Mouse (Mus musculus): ENCODE measurements at regions not wholly inside any gene's neighbourhood (a gene's known extent, or its start where the extent isn't known, plus 50 kb on each side); places are given as distances from the start of the nearest gene placed in this dataset.

DNA sequence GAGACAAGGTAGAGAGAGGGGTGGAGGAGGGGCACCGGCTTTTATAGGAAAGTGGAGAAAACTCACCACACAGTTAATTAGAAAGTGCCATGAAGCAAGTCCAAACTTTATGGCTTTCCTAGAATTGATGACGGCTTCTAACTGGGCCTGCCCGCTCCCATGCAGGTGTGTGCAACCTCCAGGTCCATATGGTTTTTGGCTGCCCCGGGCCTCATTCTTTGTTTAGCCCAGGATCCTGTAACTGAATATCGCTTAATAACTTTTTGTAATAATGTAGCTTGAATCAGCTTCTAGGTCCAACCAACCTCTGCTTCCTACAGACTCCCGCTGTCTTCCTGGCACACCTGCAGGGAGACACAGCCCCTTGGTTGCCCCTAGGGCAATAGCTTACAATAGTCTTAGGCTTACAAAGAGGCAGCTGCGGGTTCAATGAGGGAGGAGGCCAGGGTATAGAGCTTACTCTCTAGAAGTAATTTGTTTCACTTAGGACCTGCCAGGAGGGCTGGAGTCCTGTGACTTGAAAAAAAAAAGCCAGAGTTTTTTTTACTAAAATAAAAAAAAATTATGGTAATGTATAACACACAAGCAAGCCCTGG lies 159.2 kb downstream of the Gm10260 start:
- no peak overlapping the region for H3K4me3 ChIP-seq
- no peak for ATAC-seq
- H3K4me2 ChIP-seq: no peak overlapping the region
- H3K36me3 ChIP-seq: no peaks in the 10 kb centered on the region
- 75% methylated on average over 7 of the region's 7 CpGs for WGBS (ENCODE audit: insufficient replicate concordance)
- H3K9ac ChIP-seq: no peak overlapping the region
- H3K27me3 ChIP-seq (replicated peaks): no peaks in the 10 kb centered on the region
- H3K4me1 ChIP-seq: no peaks in the 10 kb centered on the region
- no peaks in the 10 kb centered on the region for H3K9me3 ChIP-seq (replicated peaks)
- H3K27ac ChIP-seq: no peak overlapping the region

DNA sequence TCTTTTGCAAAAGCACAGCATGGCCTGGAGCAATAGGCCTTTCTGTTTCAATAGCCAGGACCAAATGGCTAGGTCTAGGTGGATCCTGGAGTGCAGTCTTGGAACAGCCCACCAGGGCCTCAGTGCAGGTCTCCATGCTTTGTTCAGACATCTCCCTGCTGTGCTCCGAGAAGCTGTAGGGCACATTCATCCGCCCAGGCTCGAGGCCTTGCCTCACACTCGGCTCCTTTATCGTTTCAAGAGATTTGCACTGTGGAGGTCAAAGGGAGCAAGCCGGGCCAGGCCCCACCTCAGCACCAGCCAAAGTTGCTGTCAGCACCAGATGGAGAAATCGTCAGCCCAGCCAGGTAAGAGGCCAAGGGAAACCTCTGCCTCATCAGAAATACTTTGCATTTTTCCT lies 160.3 kb downstream of the Gm10260 start:
- Histone ChIP-seq H3K9ac (no peak overlapping the region), H3K9me3 (replicated peaks) (no peaks in the 10 kb centered on the region), H3K27ac (no peak overlapping the region), H3K36me3 (no peaks in the 10 kb centered on the region), H3K27me3 (replicated peaks) (no peaks in the 10 kb centered on the region), H3K4me1 (no peaks in the 10 kb centered on the region), H3K4me3 (no peak overlapping the region), H3K4me2 (no peak overlapping the region)
- no peak for ATAC-seq
- 69% methylated on average over 7 of the region's 7 CpGs for WGBS (ENCODE audit: insufficient replicate concordance)

DNA sequence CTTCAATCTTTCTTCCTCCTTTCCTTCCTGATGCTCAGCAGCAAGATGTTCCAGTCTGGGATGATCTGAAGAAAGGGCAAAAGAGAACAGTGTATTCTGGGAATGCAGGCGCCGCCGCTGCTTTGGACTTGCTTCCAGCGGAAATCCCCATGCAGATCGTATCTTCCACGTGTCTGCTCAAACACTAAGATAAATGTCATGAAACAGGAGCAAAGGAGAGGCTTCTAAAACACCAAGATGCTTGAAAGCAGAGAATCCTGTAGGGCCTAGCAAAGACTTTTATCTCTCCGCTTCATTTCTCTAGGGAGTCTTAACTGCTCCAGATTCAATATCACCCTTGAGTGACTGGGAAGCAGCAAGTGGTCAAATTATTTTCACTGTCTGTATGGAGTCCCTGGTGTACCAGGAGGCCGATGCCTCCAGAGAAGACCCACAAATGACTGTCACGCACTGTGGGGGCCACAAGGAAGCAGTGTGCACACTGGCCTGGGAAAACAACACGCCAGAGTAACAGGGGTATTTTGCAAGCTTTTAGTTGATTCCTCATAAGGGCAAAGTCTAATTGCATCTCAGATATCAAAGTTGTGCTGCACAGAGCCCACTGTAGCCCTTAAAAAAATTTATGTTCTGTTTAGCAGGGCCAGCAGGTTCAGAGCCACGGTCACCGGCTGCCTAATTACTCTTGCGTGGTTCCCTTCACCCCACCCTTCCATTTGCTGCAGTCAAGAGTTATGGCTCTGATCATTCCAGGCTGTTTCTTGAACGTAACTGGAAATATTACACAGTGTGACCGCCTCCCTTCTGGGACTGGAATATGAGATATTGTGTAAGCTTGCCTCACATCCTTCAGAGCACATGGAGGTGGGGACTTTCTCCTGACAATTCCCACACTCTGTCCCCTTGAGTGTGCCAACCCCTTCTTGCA lies 161.7 kb downstream of the Gm10260 start:
- Histone ChIP-seq H3K4me2 (no peak overlapping the region), H3K4me3 (no peak overlapping the region), H3K27ac (no peak overlapping the region), H3K27me3 (replicated peaks) (no peaks in the 10 kb centered on the region; the same call in 1 of the 2 replicates), H3K9ac (no peak overlapping the region), H3K4me1 (no peaks in the 10 kb centered on the region), H3K36me3 (no peaks in the 10 kb centered on the region), H3K9me3 (replicated peaks) (no peaks in the 10 kb centered on the region)
- WGBS (ENCODE audit: insufficient replicate concordance): 64% methylated on average over 15 of the region's 15 CpGs
- ATAC-seq: no peak

DNA sequence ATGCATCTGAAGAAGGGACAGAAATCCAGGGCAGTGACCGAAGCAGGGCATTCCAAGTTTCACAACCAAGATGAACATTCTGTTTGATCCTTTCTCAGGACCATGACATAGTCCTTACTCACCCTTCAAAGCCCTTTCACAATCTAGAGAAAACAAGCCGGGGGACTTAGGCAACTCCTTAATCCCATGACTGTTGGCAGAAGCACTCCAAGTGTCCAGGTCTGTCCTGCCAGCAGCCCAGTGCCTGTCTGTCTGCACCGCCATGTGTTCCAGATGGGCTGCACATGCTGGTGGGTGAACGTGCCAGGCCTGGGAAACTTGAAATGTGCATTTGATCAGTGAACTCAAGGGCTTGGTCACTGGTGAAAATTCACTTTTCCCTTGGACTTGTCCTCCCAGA lies 165.6 kb downstream of the Gm10260 start:
- no peak overlapping the region for H3K27ac ChIP-seq
- H3K9ac ChIP-seq: no peak overlapping the region
- H3K4me2 ChIP-seq: no peak overlapping the region
- WGBS (ENCODE audit: insufficient replicate concordance): 75% methylated on average over 4 of the region's 4 CpGs
- H3K4me3 ChIP-seq: no peak overlapping the region
- H3K36me3 ChIP-seq: no peaks in the 10 kb centered on the region
- H3K4me1 ChIP-seq: no peaks in the 10 kb centered on the region
- ATAC-seq: no peak
- H3K27me3 ChIP-seq (replicated peaks): no peaks in the 10 kb centered on the region; the same call in 1 of the 2 replicates
- H3K9me3 ChIP-seq (replicated peaks): no peaks in the 10 kb centered on the region

DNA sequence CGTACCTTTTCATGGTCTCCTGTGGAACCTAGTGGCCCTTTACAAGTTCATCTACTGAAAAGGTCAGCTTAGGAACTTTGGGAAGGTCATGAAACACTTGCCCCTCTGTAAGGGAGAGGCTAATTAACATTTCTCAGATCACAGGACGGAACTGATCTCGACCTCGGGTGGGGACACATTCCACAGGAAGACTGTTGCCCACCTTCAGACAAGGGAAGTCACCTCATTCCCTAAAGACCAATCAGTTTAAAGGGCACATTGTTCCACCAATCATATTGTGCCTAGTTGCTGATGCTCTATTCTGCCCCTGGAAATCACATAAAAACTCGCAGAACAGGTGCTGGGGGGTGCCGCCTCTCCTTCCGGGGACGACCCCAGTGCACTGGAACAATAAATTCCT lies 170.8 kb downstream of the Gm10260 start:
- H3K27me3 ChIP-seq (replicated peaks): no peaks in the 10 kb centered on the region; the same call in 1 of the 2 replicates
- no peak overlapping the region for H3K4me3 ChIP-seq
- no peaks in the 10 kb centered on the region for H3K4me1 ChIP-seq
- no peak overlapping the region for H3K4me2 ChIP-seq
- H3K9ac ChIP-seq: no peak overlapping the region
- ATAC-seq: no peak
- no peaks in the 10 kb centered on the region for H3K9me3 ChIP-seq (replicated peaks)
- 72% methylated on average over 8 of the region's 8 CpGs for WGBS (ENCODE audit: insufficient replicate concordance)
- H3K27ac ChIP-seq: no peak overlapping the region
- no peaks in the 10 kb centered on the region for H3K36me3 ChIP-seq

- no peak overlapping the region for H3K9ac ChIP-seq
- WGBS (ENCODE audit: insufficient replicate concordance): 63% methylated on average over 1 of the region's 1 CpGs
- no peak for ATAC-seq
- no peaks in the 10 kb centered on the region for H3K36me3 ChIP-seq
- H3K27ac ChIP-seq: no peak overlapping the region
- no peak overlapping the region for H3K4me3 ChIP-seq
- no peak overlapping the region for H3K4me2 ChIP-seq
- no peaks in the 10 kb centered on the region for H3K4me1 ChIP-seq
- no peaks in the 10 kb centered on the region for H3K9me3 ChIP-seq (replicated peaks)
- H3K27me3 ChIP-seq (replicated peaks): no peaks in the 10 kb centered on the region
These were observed 172.3 kb downstream of the Gm10260 start for GRCm38 (mm10) chr13:97588085-97588484.

DNA sequence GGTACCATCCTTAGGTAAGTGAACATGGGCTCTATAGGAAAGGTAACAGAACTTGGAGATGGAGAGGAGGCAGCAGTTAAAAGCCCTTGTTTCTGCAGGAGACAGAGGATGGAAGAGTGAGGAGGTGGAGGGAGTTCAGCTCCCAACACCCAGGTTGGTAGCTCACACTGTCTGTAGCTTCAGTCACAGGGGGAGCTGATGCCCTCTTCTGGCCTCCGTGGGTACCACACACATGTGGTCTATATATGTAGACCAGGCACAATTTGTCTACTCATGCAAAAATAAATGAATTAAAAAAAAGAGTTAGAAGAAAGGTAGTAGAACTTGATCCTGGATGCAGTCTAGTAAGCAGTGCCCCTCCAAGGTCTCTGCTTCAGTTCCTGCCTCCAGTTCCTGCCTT lies 173.3 kb downstream of the Gm10260 start:
- no peak overlapping the region for H3K27ac ChIP-seq
- no peaks in the 10 kb centered on the region for H3K27me3 ChIP-seq (replicated peaks)
- H3K4me3 ChIP-seq: no peak overlapping the region
- H3K4me1 ChIP-seq: no peaks in the 10 kb centered on the region
- H3K9ac ChIP-seq: no peak overlapping the region
- no peaks in the 10 kb centered on the region for H3K36me3 ChIP-seq
- H3K9me3 ChIP-seq (replicated peaks): no peaks in the 10 kb centered on the region
- H3K4me2 ChIP-seq: no peak overlapping the region
- 61% methylated on average over 1 of the region's 1 CpGs for WGBS (ENCODE audit: insufficient replicate concordance)
- no peak for ATAC-seq

DNA sequence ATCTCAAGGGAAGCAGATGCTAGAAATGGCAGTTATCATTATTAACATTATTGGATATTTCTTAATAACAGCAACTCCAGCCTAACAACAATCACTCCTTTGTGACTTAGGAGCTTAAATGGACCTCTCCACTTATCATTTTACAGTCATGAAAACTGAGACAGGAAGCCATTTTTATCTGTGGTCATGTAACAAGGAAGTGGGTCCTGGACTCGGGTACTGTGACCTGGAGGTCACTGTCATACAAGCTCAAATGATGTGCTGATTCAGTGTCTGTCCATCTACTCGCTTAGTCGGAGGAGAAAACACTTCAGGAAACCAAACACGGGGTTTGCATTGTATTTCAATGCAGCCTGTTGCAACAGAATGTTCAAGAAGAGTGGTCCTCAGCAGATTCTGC lies 176.4 kb downstream of the Gm10260 start:
- Histone ChIP-seq H3K27ac (no peak overlapping the region), H3K9ac (no peak overlapping the region), H3K4me1 (0 out of 2 replicates have a peak, but pooled peaks cover 2% of the 10 kb centered on the region), H3K9me3 (replicated peaks) (no peaks in the 10 kb centered on the region), H3K4me2 (no peak overlapping the region), H3K36me3 (no peaks in the 10 kb centered on the region), H3K4me3 (no peak overlapping the region), H3K27me3 (replicated peaks) (no peaks in the 10 kb centered on the region)
- no peak for ATAC-seq
- 14% methylated on average over 4 of the region's 4 CpGs for WGBS (ENCODE audit: insufficient replicate concordance)

- Histone ChIP-seq H3K4me3 (no peak overlapping the region), H3K27me3 (replicated peaks) (no peaks in the 10 kb centered on the region), H3K4me1 (peaks cover 10% of the 10 kb centered on the region), H3K9ac (no peak overlapping the region), H3K9me3 (replicated peaks) (no peaks in the 10 kb centered on the region), H3K36me3 (no peaks in the 10 kb centered on the region), H3K27ac (no peak overlapping the region), H3K4me2 (no peak overlapping the region)
- no peak for ATAC-seq
- 39% methylated on average over 4 of the region's 4 CpGs for WGBS (ENCODE audit: insufficient replicate concordance)
These were observed 179.1 kb downstream of the Gm10260 start for GRCm38 (mm10) chr13:97581380-97581779.

GRCm38 (mm10) chr13:97580241-97580874 lies 180.1 kb downstream of the Gm10260 start:
- no peak overlapping the region for H3K27ac ChIP-seq
- 37% methylated on average over 3 of the region's 3 CpGs for WGBS (ENCODE audit: insufficient replicate concordance)
- no peak overlapping the region for H3K9ac ChIP-seq
- H3K27me3 ChIP-seq (replicated peaks): no peaks in the 10 kb centered on the region
- H3K9me3 ChIP-seq (replicated peaks): no peaks in the 10 kb centered on the region
- H3K4me1 ChIP-seq: peaks cover 10% of the 10 kb centered on the region
- no peaks in the 10 kb centered on the region for H3K36me3 ChIP-seq
- no peak overlapping the region for H3K4me3 ChIP-seq
- no peak overlapping the region for H3K4me2 ChIP-seq
- ATAC-seq: no peak

DNA sequence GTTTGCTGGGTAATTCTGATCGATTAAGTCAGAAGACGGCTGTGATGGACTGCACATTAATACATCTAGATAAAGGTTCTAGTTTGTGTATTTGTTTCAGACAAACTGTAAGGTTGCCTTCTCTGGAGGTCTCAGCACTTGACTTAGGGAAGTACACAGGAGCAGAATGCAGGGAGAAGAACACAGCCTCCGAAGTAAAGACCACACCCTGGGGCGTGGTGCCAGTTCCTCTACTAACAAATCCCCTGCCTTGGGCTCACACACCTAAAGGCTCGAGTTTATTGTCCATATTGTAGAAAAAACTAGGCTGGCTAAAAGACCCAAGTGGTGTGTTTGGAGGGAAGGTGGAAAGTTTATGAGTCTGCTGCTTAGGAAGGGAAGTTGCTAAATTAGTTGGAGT lies 181.8 kb downstream of the Gm10260 start:
- no peaks in the 10 kb centered on the region for H3K9me3 ChIP-seq (replicated peaks)
- no peak overlapping the region for H3K9ac ChIP-seq
- H3K4me1 ChIP-seq: peaks cover 10% of the 10 kb centered on the region
- H3K36me3 ChIP-seq: no peaks in the 10 kb centered on the region
- 47% methylated on average over 5 of the region's 5 CpGs for WGBS (ENCODE audit: insufficient replicate concordance)
- H3K4me2 ChIP-seq: no peak overlapping the region
- H3K4me3 ChIP-seq: no peak overlapping the region
- no peak overlapping the region for H3K27ac ChIP-seq
- ATAC-seq: no peak
- no peaks in the 10 kb centered on the region for H3K27me3 ChIP-seq (replicated peaks)

DNA sequence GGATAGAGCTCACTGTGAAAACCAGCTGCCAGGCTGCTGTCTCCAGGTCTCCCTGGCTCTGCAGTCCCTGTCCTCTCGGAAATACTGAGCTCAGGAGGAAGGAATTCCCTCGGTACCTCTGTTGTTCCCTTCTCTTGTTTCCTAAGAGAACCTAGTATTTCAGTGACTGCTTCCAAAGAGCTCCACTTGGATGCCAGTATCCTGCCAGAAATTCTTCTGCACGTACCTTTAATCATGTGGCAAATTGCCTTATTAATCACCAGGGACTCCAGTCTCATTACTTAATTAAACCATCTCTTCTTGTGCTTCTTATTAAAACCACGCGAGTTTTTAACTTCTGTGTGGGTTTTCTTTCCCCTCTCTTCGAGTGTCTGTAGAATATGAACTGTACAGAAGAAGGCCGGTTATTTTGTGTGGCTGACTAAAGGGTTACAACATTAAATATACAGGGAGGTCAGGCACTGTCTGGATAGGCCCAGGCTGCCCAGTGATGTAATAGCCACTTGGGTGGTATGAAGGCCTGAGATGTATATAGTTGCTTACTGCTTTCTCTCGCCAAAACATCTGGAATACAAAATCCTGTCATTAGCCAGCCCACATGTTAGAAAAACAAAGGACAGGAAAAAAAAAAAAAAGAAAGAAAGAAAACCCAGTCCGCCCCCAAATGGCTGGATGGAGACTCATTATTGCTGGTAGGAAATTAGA lies 183.2 kb downstream of the Gm10260 start:
- 63% methylated on average over 9 of the region's 9 CpGs for WGBS (ENCODE audit: insufficient replicate concordance)
- Histone ChIP-seq H3K9me3 (replicated peaks) (no peaks in the 10 kb centered on the region), H3K27ac (no peak overlapping the region), H3K4me2 (no peak overlapping the region), H3K27me3 (replicated peaks) (no peaks in the 10 kb centered on the region), H3K4me3 (no peak overlapping the region), H3K36me3 (no peaks in the 10 kb centered on the region), H3K4me1 (peaks cover 10% of the 10 kb centered on the region), H3K9ac (no peak overlapping the region)
- no peak for ATAC-seq

Measured in liver, embryonic 12.5 days (tissue).